Mouse (Mus musculus) heart, embryonic 14.5 days (tissue): Measurements from ENCODE around the gene Npy5r. TPM values are rescaled to one million over a fixed set of nuclear protein-coding genes. Genes with fewer than 3 reads are reported as not detected.

Experiments
- ATAC-seq: fragments of 200-750 bp; cut with Nextera tagmentation; 2 replicates; pipeline ENCODE4 v1.8.0; 2017; ENCODE audit warnings: low read depth, moderate TSS enrichment; ENCODE audit not compliant: insufficient number of reproducible peaks, insufficient read depth, low FRiP score
- H3K27ac ChIP-seq, 2 experiments: fragments of 200-500 bp in 1 of 2; fragments of 300-500 bp in 1 of 2; sonication (generic) in 1 of 2; replicated peaks in 1 of 2; 2 replicates each; pipeline ENCODE4 v1.5.1; 2012 to 2014; ENCODE audit warnings: low read depth in 2 of 2, low read length in 2 of 2, control low read depth in 1 of 2, mild to moderate bottlenecking in 1 of 2, mixed read lengths in 1 of 2; ENCODE audit not compliant: control insufficient read depth in 1 of 2, insufficient read depth in 1 of 2
- H3K27me3 ChIP-seq: fragments of 300-500 bp; sonication (generic); 2 replicates; pipeline ENCODE4 v1.6.1; 2014; ENCODE audit warnings: mild to moderate bottlenecking, low read length, control low read depth; ENCODE audit not compliant: control insufficient read depth, insufficient read depth
- H3K36me3 ChIP-seq: fragments of 300-500 bp; sonication (generic); 2 replicates; pipeline ENCODE4 v1.6.1; 2014; ENCODE audit warnings: mild to moderate bottlenecking, control low read depth, low read length, mixed read lengths; ENCODE audit not compliant: control insufficient read depth, insufficient read depth
- H3K4me1 ChIP-seq, 2 experiments: fragments of 200-500 bp in 1 of 2; fragments of 300-500 bp in 1 of 2; sonication (generic) in 1 of 2; 2 replicates each; pipeline ENCODE4 v1.6.1; 2012 to 2014; ENCODE audit warnings: low read length in 2 of 2, control low read depth in 1 of 2, mixed read lengths in 1 of 2; ENCODE audit not compliant: control insufficient read depth in 2 of 2, insufficient read depth in 2 of 2
- H3K4me2 ChIP-seq: fragments of 300-500 bp; sonication (generic); 2 replicates; pipeline ENCODE4 v1.6.1; 2014; ENCODE audit warnings: mild to moderate bottlenecking, low read length
- H3K4me3 ChIP-seq, 2 experiments: fragments of 200-500 bp in 1 of 2; fragments of 300-500 bp in 1 of 2; sonication (generic) in 1 of 2; 2 replicates each; pipeline ENCODE4 v1.5.1; 2012 to 2014; ENCODE audit warnings: low read length in 2 of 2, mild to moderate bottlenecking in 2 of 2, control low read depth in 1 of 2, low read depth in 1 of 2, moderate library complexity in 1 of 2; ENCODE audit not compliant: control insufficient read depth in 1 of 2, insufficient read depth in 1 of 2
- H3K9ac ChIP-seq: fragments of 300-500 bp; sonication (generic); 2 replicates; pipeline ENCODE4 v1.6.1; 2014; ENCODE audit warnings: mild to moderate bottlenecking, low read length
- H3K9me3 ChIP-seq: fragments of 300-500 bp; sonication (generic); 2 replicates; pipeline ENCODE4 v1.6.1; 2016; ENCODE audit warnings: low read length, control low read depth; ENCODE audit not compliant: control insufficient read depth
- WGBS: fragments of 180-500 bp; shearing (Covaris S2); extraction: QIAGEN DNeasy Blood & Tissue Kit; methylation state at CpG from one replicate; pipeline ENCODE4 v1.1.7; 2014; 5-methylcytosine and 5-hydroxymethylcytosine counted together
- polyA plus RNA-seq: library from polyadenylated mRNA; unstranded; fragments of >200 nt; fragmentation: Nextera tagmentation; extraction: Ambion mirVana; gene quantifications from 2 replicates; pipeline ENCODE4 v1.2.1, GENCODE M21; 2014

The Npy5r gene
- not detected in 2 replicates for polyA plus RNA-seq

DNA sequence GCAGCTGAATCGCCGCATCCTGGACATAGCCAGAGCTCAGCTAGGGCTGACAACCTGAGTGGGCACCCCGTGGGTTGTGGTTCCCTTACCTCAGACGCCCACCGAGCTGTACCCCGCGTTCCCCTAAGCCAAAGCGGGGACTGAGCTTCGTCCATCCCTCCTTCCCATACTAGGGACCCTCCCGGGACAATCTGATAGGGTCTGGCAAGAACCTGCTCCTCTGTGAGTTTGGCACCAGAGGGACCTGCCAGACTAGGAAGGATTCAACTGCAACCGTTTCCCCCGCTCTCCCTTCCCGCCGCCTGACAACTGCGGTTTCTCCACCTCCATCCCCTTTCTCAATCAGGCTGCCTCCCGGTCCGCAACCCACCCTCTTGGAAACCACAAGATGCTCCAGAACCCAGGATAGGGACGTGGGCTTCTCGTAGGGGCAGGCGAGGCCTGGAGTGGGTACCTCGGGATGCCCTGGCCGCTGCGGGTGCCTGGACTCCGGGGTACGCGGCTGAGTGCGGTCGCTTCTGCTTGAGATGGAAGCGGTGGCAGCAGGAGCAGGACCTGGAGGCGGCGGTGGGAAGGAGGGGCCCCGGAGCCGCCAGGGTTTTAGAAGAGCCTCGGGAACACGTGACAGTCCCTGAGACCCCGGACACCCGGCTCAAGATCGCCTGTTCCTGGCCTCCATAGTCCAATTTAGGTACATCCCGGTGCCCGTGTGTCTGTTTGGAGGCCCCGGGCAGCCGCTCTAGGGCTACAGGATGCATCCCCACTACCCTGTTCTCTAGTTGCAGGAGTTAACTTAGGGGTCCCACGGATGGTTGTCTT lies at the start of gene Npy5r:
TSS of gene Npy5r (minus strand) at position 618 of the 819 bp plus-strand sequence.
- no peak for ATAC-seq
- Histone ChIP-seq H3K4me3 (peak within 1 kb of the TSS; percentile 47 to 53), H3K4me1 (peaks cover 3 to 4% of the 10 kb centered on the region in 2 experiments; a peak in 2 of 4 replicates), H3K27ac (no peak within 1 kb of the TSS), H3K9ac (peak within 1 kb of the TSS; percentile 45), H3K9me3 (no peaks in the 10 kb centered on the region), H3K36me3 (no peaks in the 10 kb centered on the region), H3K4me2 (peak within 1 kb of the TSS; percentile 88), H3K27me3 (peaks cover 21% of the 10 kb centered on the region)
- 1% methylated on average over 43 of the region's 43 CpGs for WGBS

DNA sequence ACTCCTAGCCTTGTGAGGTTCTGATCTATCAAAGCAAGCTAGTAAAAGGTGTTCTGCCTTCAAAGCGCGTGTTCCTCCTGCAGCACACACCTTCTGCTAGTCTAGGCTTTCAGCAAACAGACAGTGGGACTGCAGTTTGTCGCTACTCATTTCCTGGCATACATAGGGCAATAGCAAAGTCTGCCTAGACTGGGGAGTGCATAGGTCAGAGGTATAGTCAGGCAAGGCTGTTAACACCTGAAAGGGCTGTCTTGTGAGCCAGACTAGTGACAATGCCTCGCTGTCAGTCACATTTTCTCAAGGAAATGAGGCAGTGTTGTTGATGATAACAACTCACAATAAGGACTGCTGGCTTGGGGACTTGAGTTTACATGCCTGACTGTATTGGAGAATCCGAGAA lies 44.0 kb upstream of the Npy5r start:
- WGBS, result 52% methylated on average over 5 of the region's 5 CpGs
- no peaks in the 10 kb centered on the region for H3K4me1 ChIP-seq
- no peaks in the 10 kb centered on the region for H3K27me3 ChIP-seq
- ATAC-seq, result no peak
- no peak overlapping the region for H3K9ac ChIP-seq
- no peaks in the 10 kb centered on the region for H3K36me3 ChIP-seq
- H3K9me3 ChIP-seq, result no peaks in the 10 kb centered on the region
- no peak overlapping the region for H3K27ac ChIP-seq
- no peak overlapping the region for H3K4me3 ChIP-seq
- no peak overlapping the region for H3K4me2 ChIP-seq

DNA sequence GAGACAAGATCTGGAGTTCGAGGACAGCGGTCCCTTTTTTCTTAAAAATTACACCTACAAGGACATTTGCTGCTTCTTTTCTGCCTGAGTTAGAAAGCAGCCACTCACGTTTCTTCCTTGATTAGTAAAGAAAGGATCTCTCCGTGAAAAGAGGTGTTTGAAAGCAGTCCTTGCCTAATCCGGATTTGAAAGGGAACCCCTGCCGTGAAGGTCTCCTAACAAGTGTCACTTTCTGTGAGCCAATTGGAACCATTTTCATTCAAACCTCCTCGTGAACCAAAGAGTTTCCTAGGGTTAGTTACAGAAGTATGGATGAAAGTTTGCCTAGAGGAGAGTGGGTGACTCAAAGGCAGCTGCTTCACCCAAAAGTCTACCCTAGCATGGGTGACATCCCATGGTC lies 41.5 kb upstream of the Npy5r start:
- H3K4me2 ChIP-seq, result no peak overlapping the region
- ATAC-seq, result no peak
- H3K27ac ChIP-seq, result no peak overlapping the region
- no peaks in the 10 kb centered on the region for H3K9me3 ChIP-seq
- H3K9ac ChIP-seq, result no peak overlapping the region
- no peaks in the 10 kb centered on the region for H3K36me3 ChIP-seq
- WGBS, result 40% methylated on average over 7 of the region's 7 CpGs
- H3K4me1 ChIP-seq, result no peaks in the 10 kb centered on the region
- H3K4me3 ChIP-seq, result no peak overlapping the region
- no peaks in the 10 kb centered on the region for H3K27me3 ChIP-seq

DNA sequence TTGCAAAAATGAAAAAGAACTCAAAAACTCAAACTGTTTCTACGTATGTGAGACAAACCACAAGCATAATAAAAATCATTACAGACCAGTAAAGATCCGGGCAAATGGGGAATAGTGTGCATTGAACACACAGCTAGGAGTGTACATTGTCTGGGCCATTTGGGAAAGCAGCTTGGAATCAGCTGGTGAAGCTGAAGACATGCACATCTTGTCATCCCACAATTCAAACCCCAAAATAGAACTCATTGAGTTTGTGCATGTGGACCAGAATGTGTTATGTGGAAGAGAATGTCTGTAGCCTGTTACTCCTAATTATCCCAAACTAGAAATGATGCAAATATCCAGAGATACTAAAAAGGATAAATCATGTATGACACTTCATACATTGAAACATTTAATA lies 34.9 kb upstream of the Npy5r start:
- 77% methylated on average over 2 of the region's 2 CpGs for WGBS
- H3K4me2 ChIP-seq, result no peak overlapping the region
- no peaks in the 10 kb centered on the region for H3K9me3 ChIP-seq
- no peak overlapping the region for H3K9ac ChIP-seq
- no peaks in the 10 kb centered on the region for H3K27me3 ChIP-seq
- no peak overlapping the region for H3K4me3 ChIP-seq
- no peaks in the 10 kb centered on the region for H3K36me3 ChIP-seq
- no peak overlapping the region for H3K27ac ChIP-seq
- H3K4me1 ChIP-seq, result no peaks in the 10 kb centered on the region
- ATAC-seq, result no peak

DNA sequence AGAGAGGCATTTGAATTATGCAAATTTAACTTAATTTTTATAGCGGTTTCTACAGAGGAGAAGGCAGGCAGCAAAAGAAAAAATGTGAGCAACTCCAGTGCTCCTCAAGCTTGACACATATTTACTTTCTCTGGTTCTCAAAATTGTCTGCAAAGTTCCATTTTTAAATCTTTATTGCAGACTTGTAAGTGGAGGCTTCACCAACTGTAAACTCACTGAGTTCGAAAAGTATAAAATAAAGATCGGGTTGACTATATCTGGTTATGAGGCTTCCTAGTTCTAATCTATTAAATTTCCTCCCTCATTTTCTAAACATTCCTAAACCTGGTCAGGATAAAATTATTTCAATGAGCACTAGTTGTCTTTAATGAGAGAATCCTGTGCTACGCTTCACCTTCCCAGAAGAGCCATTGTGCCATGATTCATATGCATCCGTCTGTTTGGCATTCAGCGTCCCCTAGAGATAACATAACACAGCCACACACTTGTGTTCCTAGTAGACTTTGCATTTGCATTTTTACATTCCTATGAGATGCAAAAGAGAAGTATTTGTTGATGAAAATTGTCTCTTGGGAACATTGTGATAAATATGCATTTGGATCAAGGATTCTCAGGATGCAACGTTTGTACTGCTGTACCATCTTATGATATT lies 26.5 kb upstream of the Npy5r start:
- H3K9me3 ChIP-seq, result no peaks in the 10 kb centered on the region
- H3K36me3 ChIP-seq, result no peaks in the 10 kb centered on the region
- no peak for ATAC-seq
- no peak overlapping the region for H3K4me2 ChIP-seq
- H3K4me3 ChIP-seq, result no peak overlapping the region
- H3K27ac ChIP-seq, result no peak overlapping the region
- no peaks in the 10 kb centered on the region for H3K4me1 ChIP-seq
- no peak overlapping the region for H3K9ac ChIP-seq
- WGBS, result 82% methylated on average over 7 of the region's 7 CpGs
- no peaks in the 10 kb centered on the region for H3K27me3 ChIP-seq

DNA sequence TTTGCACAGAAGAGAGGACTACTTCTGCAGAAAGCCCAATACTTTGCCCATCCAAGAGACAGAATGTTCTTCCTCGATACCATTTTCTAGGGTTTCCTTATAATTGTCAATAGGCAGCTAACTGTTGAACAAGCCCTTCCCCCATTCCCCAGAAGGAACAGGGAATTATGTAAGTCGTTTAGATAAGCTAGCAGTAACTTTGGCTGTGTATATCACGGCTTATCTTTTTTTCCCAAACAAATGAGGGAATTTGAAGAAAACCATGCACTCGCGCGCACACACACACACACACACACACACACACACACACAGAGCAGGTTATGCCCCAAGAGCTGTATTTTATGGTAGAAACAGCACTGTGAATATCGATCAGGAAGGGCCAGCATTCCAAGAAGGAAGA lies 10.9 kb upstream of the Npy5r start:
- Histone ChIP-seq H3K9me3 (no peaks in the 10 kb centered on the region), H3K27ac (no peak overlapping the region), H3K4me3 (peak overlapping the region in 1 of 2 experiments; percentile 50; a peak in 1 of 4 replicates), H3K4me1 (peaks cover 2 to 4% of the 10 kb centered on the region in 2 experiments; a peak in 3 of 4 replicates), H3K36me3 (no peaks in the 10 kb centered on the region), H3K4me2 (peak overlapping the region; percentile 91), H3K27me3 (peaks cover 23% of the 10 kb centered on the region), H3K9ac (no peak overlapping the region)
- ATAC-seq, result no peak
- WGBS, result 52% methylated on average over 7 of the region's 7 CpGs

DNA sequence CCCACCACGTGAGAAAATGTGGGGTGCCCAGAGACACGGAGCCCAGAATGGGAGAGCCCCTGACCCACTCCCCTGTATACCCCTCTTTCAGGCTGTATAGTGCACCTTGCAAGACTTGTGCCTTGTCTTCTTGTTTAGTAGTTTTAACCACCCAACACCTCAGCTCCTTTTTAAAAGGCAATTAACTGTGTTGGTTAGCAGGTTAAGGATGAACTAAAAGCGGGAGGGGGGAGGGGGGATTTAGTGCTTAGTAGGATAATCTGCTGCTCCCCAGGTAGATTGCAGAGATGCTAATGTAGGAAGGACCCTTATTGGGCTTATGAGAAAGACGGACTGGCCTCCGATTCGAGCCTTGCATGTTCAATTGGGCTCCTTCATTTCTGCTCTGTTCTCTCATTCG lies 10.1 kb upstream of the Npy5r start:
- ATAC-seq, result no peak
- Histone ChIP-seq H3K4me3 (peak overlapping the region; percentile 50 to 64), H3K4me1 (peaks cover 2 to 4% of the 10 kb centered on the region in 2 experiments; a peak in 3 of 4 replicates), H3K27me3 (peaks cover 23% of the 10 kb centered on the region), H3K9me3 (no peaks in the 10 kb centered on the region), H3K4me2 (peak overlapping the region; percentile 91), H3K36me3 (no peaks in the 10 kb centered on the region), H3K27ac (no peak overlapping the region), H3K9ac (peak overlapping the region; percentile 59)
- WGBS, result 8% methylated on average over 7 of the region's 7 CpGs
